Mouse (Mus musculus): ENCODE measurements around the gene Xcr1. TPM values are rescaled to one million over a fixed set of nuclear protein-coding genes. Genes with fewer than 3 reads are reported as not detected.

The Xcr1 gene
- polyA plus RNA-seq (2015; fragmentation: Nextera tagmentation; extraction: Ambion mirVana), result not detected in 2 replicates

DNA sequence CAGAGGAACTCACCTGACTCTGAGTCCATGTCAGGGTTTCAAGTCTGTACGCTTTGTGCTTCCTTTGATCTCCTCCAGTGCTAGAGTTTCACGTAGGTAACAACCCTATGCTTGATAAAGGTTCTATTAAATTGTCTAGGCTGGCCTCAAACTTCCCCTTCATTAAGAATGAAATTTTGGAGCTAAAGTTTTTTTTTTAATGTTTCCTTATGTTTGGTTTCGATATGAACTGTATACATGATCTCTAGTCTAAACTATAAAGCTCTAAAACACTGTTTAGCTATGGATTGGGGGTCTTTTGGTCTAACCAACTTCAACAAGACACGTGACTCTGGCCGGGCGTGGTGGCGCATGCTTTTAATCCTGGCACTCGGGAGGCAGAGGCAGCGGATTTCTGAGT lies at the start of gene Xcr1:
Gene Xcr1, minus strand, starts transcription at position 101 of the 400 bp plus-strand sequence.
- no peak for ATAC-seq (ENCODE audit: insufficient read depth, low FRiP score, low read depth)
- no peaks in the 10 kb centered on the region for H3K27me3 ChIP-seq (replicated peaks)
- WGBS, result 80% methylated on average over 9 of the region's 9 CpGs
- no peak within 1 kb of the TSS for H3K4me2 ChIP-seq
- no peaks in the 10 kb centered on the region for H3K36me3 ChIP-seq
- no peak within 1 kb of the TSS for H3K4me3 ChIP-seq (replicated peaks)
- no peak within 1 kb of the TSS for H3K9ac ChIP-seq
- H3K9me3 ChIP-seq, result no peaks in the 10 kb centered on the region
- no peak within 1 kb of the TSS for H3K27ac ChIP-seq
- H3K4me1 ChIP-seq, result no peaks in the 10 kb centered on the region

DNA sequence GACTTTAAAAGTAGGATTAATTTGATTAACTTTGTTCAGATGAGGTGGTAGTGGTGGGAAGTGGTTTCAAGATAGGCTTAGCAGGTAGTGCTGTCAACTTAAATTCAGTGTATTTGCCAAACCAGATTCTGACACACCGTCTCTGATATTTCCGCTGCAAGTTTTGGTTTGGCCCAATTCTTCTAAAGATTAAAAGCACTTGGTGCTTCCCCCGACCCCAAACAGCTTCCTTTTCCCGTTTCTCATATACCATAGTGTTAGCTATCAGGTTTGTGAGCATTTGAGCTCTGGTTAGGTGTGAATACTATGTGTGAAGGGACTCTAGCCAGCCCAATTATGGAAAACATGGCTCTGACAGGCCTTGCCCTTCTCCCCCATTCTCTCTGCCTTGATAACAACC lies 10.2 kb upstream of the Xcr1 start:
- Histone ChIP-seq H3K36me3 (no peaks in the 10 kb centered on the region), H3K4me3 (replicated peaks) (no peak overlapping the region), H3K27ac (no peak overlapping the region), H3K4me1 (no peaks in the 10 kb centered on the region), H3K9ac (no peak overlapping the region), H3K27me3 (replicated peaks) (no peaks in the 10 kb centered on the region), H3K9me3 (no peaks in the 10 kb centered on the region), H3K4me2 (no peak overlapping the region)
- WGBS, result 62% methylated on average over 4 of the region's 4 CpGs
- ATAC-seq (ENCODE audit: insufficient read depth, low FRiP score, low read depth), result no peak

- no peaks in the 10 kb centered on the region for H3K27me3 ChIP-seq (replicated peaks)
- H3K27ac ChIP-seq, result no peak overlapping the region
- 52% methylated on average over 6 of the region's 6 CpGs for whole genome bisulfite sequencing
- H3K4me2 ChIP-seq, result no peak overlapping the region
- no peaks in the 10 kb centered on the region for H3K36me3 ChIP-seq
- ATAC-seq (ENCODE audit: insufficient read depth, low FRiP score, low read depth), result no peak
- no peak overlapping the region for H3K9ac ChIP-seq
- H3K9me3 ChIP-seq, result no peaks in the 10 kb centered on the region
- no peaks in the 10 kb centered on the region for H3K4me1 ChIP-seq
- H3K4me3 ChIP-seq (replicated peaks), result no peak overlapping the region
Measured at GRCm38 (mm10) chr9:123869167-123869784, 7.4 kb upstream of the Xcr1 start.

DNA sequence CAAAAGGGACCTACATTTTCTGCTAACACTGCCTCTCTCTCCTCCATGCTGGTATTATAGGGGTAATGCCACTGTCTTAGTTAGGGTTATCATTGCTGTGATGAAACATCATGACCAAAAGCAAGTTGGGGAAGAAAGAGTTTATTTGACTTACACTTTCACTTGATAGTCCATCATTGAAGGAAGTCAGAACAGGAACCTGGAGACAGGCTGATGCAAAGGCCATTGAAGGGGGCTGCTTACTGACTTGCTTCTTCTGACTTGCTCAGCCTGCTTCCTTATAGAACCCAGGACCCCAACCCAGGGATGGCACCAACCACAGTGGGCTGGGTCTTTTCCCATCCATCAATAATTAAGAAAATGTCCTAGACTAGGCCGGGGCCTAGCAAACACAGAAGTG lies 1.8 kb upstream of the Xcr1 start:
- no peaks in the 10 kb centered on the region for H3K36me3 ChIP-seq
- 87% methylated on average over 1 of the region's 1 CpGs for WGBS
- H3K9me3 ChIP-seq, result no peaks in the 10 kb centered on the region
- H3K27ac ChIP-seq, result no peak overlapping the region
- no peak overlapping the region for H3K4me3 ChIP-seq (replicated peaks)
- H3K4me1 ChIP-seq, result no peaks in the 10 kb centered on the region
- H3K27me3 ChIP-seq (replicated peaks), result no peaks in the 10 kb centered on the region
- H3K4me2 ChIP-seq, result no peak overlapping the region
- ATAC-seq (ENCODE audit: insufficient read depth, low FRiP score, low read depth), result no peak
- H3K9ac ChIP-seq, result no peak overlapping the region

DNA sequence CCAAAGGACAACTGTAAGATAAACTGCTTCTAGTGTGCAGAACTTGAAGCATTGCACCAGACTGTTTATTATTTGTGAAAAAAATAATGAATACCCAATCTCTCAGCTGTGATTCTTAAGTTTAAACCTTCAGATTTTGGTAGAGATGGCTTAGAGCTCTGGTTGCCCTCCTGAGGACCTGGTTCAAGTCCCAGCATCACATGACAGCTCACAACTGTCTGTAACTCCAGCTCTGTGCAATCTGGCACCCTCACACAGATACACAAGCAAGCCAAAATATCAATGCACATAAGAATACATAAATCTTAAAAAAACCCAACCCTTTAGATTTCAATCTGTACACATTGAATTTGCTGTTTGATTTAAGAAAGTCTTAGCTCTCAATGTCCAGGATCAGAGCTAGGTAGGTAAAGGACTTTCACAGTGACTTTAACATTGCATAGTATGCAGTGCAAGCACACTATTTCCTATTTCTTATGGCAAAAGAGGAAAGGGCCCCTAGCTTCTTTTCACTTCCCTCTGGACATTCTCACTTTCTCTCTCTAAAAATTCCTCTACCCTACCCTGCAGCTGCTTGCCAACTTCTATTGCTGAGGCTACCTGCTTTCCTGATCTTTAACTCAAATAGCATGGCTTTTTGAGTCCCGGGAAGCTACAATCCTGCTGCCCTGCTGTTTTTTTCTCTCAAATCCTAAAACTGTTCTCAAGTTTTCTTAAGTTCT lies 1.2 kb upstream of the Xcr1 start:
- WGBS, result 76% methylated on average over 1 of the region's 1 CpGs
- Histone ChIP-seq H3K4me2 (no peak overlapping the region), H3K9me3 (no peaks in the 10 kb centered on the region), H3K4me1 (no peaks in the 10 kb centered on the region), H3K4me3 (replicated peaks) (no peak overlapping the region), H3K27ac (no peak overlapping the region), H3K9ac (no peak overlapping the region), H3K27me3 (replicated peaks) (no peaks in the 10 kb centered on the region), H3K36me3 (no peaks in the 10 kb centered on the region)
- no peak for ATAC-seq (ENCODE audit: insufficient read depth, low FRiP score, low read depth)

GRCm38 (mm10) chr9:123856836-123857235 lies 5.0 kb downstream of the Xcr1 start:
- no peaks in the 10 kb centered on the region for H3K4me1 ChIP-seq
- ATAC-seq (ENCODE audit: insufficient read depth, low FRiP score, low read depth), result no peak
- H3K9ac ChIP-seq, result no peak overlapping the region
- no peaks in the 10 kb centered on the region for H3K36me3 ChIP-seq
- no peak overlapping the region for H3K27ac ChIP-seq
- H3K27me3 ChIP-seq (replicated peaks), result no peaks in the 10 kb centered on the region
- WGBS, result 66% methylated on average over 2 of the region's 2 CpGs
- no peak overlapping the region for H3K4me2 ChIP-seq
- no peak overlapping the region for H3K4me3 ChIP-seq (replicated peaks)
- no peaks in the 10 kb centered on the region for H3K9me3 ChIP-seq

- no peak for ATAC-seq (ENCODE audit: insufficient read depth, low FRiP score, low read depth)
- Histone ChIP-seq H3K4me1 (peaks cover 7% of the 10 kb centered on the region; the same call in 1 of the 2 replicates), H3K27me3 (replicated peaks) (no peaks in the 10 kb centered on the region), H3K4me2 (peak overlapping the region; percentile 52), H3K9ac (no peak overlapping the region), H3K36me3 (no peaks in the 10 kb centered on the region), H3K9me3 (no peaks in the 10 kb centered on the region), H3K4me3 (replicated peaks) (peak overlapping the region; percentile 33), H3K27ac (peak overlapping the region; percentile 59; the same call in 1 of the 2 replicates)
- 59% methylated on average over 5 of the region's 5 CpGs for WGBS
Measured at GRCm38 (mm10) chr9:123852449-123853390, 9.1 kb downstream of the Xcr1 start.

- H3K9ac ChIP-seq, result peak within 1 kb of the TSS; percentile 79
- no peaks in the 10 kb centered on the region for H3K36me3 ChIP-seq
- peak within 1 kb of the TSS; percentile 97 for H3K27ac ChIP-seq
- under 1% methylated on average over 47 of the region's 47 CpGs for WGBS
- H3K27me3 ChIP-seq (replicated peaks), result no peaks in the 10 kb centered on the region
- peak within 1 kb of the TSS; percentile 56 for H3K4me2 ChIP-seq
- H3K4me1 ChIP-seq, result peaks cover 7% of the 10 kb centered on the region; the same call in 1 of the 2 replicates
- H3K4me3 ChIP-seq (replicated peaks), result peak within 1 kb of the TSS; percentile 76
- peak; percentile 97 for ATAC-seq (ENCODE audit: insufficient read depth, low FRiP score, low read depth)
- no peaks in the 10 kb centered on the region for H3K9me3 ChIP-seq
Measured at GRCm38 (mm10) chr9:123851713-123852448, 9.9 kb downstream of the Xcr1 start, which contains the start of gene Fyco1. Gene Fyco1, minus strand, starts transcription at chr9:123851899.

GRCm38 (mm10) chr9:123851062-123851712 lies 10.6 kb downstream of the Xcr1 start:
- Histone ChIP-seq H3K9me3 (no peaks in the 10 kb centered on the region), H3K4me1 (peaks cover 7% of the 10 kb centered on the region; the same call in 1 of the 2 replicates), H3K36me3 (no peaks in the 10 kb centered on the region), H3K9ac (peak overlapping the region; percentile 79), H3K27me3 (replicated peaks) (no peaks in the 10 kb centered on the region), H3K27ac (peak overlapping the region; percentile 97), H3K4me2 (peak overlapping the region; percentile 56), H3K4me3 (replicated peaks) (peak overlapping the region; percentile 76)
- ATAC-seq (ENCODE audit: insufficient read depth, low FRiP score, low read depth), result peak; percentile 69
- WGBS, result under 1% methylated on average over 27 of the region's 27 CpGs

GRCm38 (mm10) chr9:123850705-123851061 lies 11.1 kb downstream of the Xcr1 start:
- peak overlapping the region; percentile 76 for H3K4me3 ChIP-seq (replicated peaks)
- peak overlapping the region; percentile 56 for H3K4me2 ChIP-seq
- no peaks in the 10 kb centered on the region for H3K36me3 ChIP-seq
- H3K27ac ChIP-seq, result peak overlapping the region; percentile 97; the same call in 1 of the 2 replicates
- H3K9me3 ChIP-seq, result no peaks in the 10 kb centered on the region
- H3K27me3 ChIP-seq (replicated peaks), result no peaks in the 10 kb centered on the region
- H3K4me1 ChIP-seq, result peaks cover 7% of the 10 kb centered on the region; the same call in 1 of the 2 replicates
- H3K9ac ChIP-seq, result peak overlapping the region; percentile 79; the same call in 1 of the 2 replicates
- 2% methylated on average over 2 of the region's 2 CpGs for WGBS
- ATAC-seq (ENCODE audit: insufficient read depth, low FRiP score, low read depth), result no peak

Measured in stomach, embryonic 15.5 days (tissue).